Mouse (Mus musculus) left cerebral cortex, adult 2 months (tissue): ENCODE measurements around the gene Fdxr. TPM values are rescaled to one million over a fixed set of nuclear protein-coding genes. Genes with fewer than 3 reads are reported as not detected.

Source experiments
- DNase-seq, 2 experiments: peaks; one replicate each; pipeline ENCODE4 v3.0.0; 2021 to 2022; ENCODE audit warnings: low spot score in 2 of 2, mixed read lengths in 1 of 2; ENCODE audit errors: extremely low spot score in 1 of 2
- H3K27ac ChIP-seq: fragments of 200-600 bp; 2 replicates; pipeline ENCODE4 v1.8.1; 2022
- H3K4me3 ChIP-seq: fragments of 200-600 bp; 2 replicates; pipeline ENCODE4 v1.8.1; 2022
- CTCF ChIP-seq: fragments of 200-600 bp; IDR thresholded peaks from 2 replicates; pipeline ENCODE4 v1.8.1; 2022; ENCODE audit warnings: antibody characterized with exemption, mild to moderate bottlenecking, moderate library complexity
- intact Hi-C: fragments of 180-260 bp; cut with DNase I; formaldehyde crosslinking; loops from one replicate; pipeline ENCODE4 v1.15.1; 2025
- long read RNA-seq, 2 experiments: library from polyadenylated mRNA; stranded (forward); transcript quantifications; one replicate each; pipeline ENCODE4 v2.0.0; 2021; ENCODE audit warnings: borderline mapping rate in 2 of 2
- total RNA-seq, 2 experiments: library from RNA; stranded (reverse); gene quantifications; 2 replicates each; pipeline ENCODE4 v1.2.3; 2021

The Fdxr gene
- total RNA-seq: 10 to 100 TPM; 15.9 to 17.9 TPM
- long read RNA-seq, experiment 1, transcript Fdxr-201 (12 exons, 1,948 nt): major isoform, 7 of 16 reads
- long read RNA-seq, experiment 1, partial matches to known transcripts: 1 of 16 reads
- long read RNA-seq, experiment 1, other reads (novel, unspliced or antisense): 8 of 16 reads
- long read RNA-seq, experiment 2, partial matches to known transcripts: 0 of 7 reads
- long read RNA-seq, experiment 2, other reads (novel, unspliced or antisense): 4 of 7 reads

- no peak; the same call in 1 of the 2 replicates for TF ChIP-seq CTCF
- Histone ChIP-seq H3K27ac (peak within 1 kb of the TSS; percentile 93), H3K4me3 (peak within 1 kb of the TSS; percentile 75)
- DNase-seq: peak; percentile 93 to 97
- intact Hi-C loops: no loop called here
Measured at GRCm38 (mm10) chr11:115276780-115277603, at the start of gene Fdxr. TSS of gene Fdxr (minus strand) at chr11:115277050.

- no peak for DNase-seq
- H3K27ac ChIP-seq: no peak overlapping the region
- intact Hi-C loops: no loop called here
- no peak for TF ChIP-seq CTCF
- no peak overlapping the region for H3K4me3 ChIP-seq
Measured at GRCm38 (mm10) chr11:115323354-115323753, 46.5 kb upstream of the Fdxr start.

GRCm38 (mm10) chr11:115321906-115322693 is 45.2 kb upstream of the Fdxr start, which contains the start of gene Ush1g:
TSS of gene Ush1g (minus strand) at chr11:115322041.
- no peak within 1 kb of the TSS for H3K4me3 ChIP-seq
- TF ChIP-seq CTCF: peak; percentile 82
- peak in 1 of 2 experiments; percentile 59 for DNase-seq
- H3K27ac ChIP-seq: no peak within 1 kb of the TSS
- intact Hi-C loops: loop anchor here (1.0 kb wide), 1 partner anchor 32 kb away; no protein-coding TSS in a partner anchor

- Histone ChIP-seq H3K4me3 (no peak overlapping the region), H3K27ac (no peak overlapping the region)
- DNase-seq: no peak
- no peak for TF ChIP-seq CTCF
- intact Hi-C loops: no loop called here
Measured at GRCm38 (mm10) chr11:115319704-115320383, 43.0 kb upstream of the Fdxr start.

GRCm38 (mm10) chr11:115318245-115319027 is 41.6 kb upstream of the Fdxr start:
- H3K27ac ChIP-seq: no peak overlapping the region
- no peak overlapping the region for H3K4me3 ChIP-seq

GRCm38 (mm10) chr11:115317204-115317603 is 40.4 kb upstream of the Fdxr start:
- intact Hi-C loops: no loop called here
- no peak for TF ChIP-seq CTCF
- Histone ChIP-seq H3K4me3 (no peak overlapping the region), H3K27ac (no peak overlapping the region)
- DNase-seq: no peak

More at GRCm38 (mm10) chr11:115318245-115319027, 41.6 kb upstream of the Fdxr start:
- TF ChIP-seq CTCF: no peak
- no peak for DNase-seq
- intact Hi-C loops: no loop called here

GRCm38 (mm10) chr11:115314249-115314648 is 37.4 kb upstream of the Fdxr start:
- peak; percentile 10 for TF ChIP-seq CTCF
- Histone ChIP-seq H3K27ac (no peak overlapping the region), H3K4me3 (no peak overlapping the region)
- no peak for DNase-seq
- intact Hi-C loops: no loop called here

- DNase-seq: no peak
- H3K27ac ChIP-seq: no peak overlapping the region
- no peak overlapping the region for H3K4me3 ChIP-seq
- intact Hi-C loops: no loop called here
- TF ChIP-seq CTCF: no peak
Measured at GRCm38 (mm10) chr11:115308781-115309180, 31.9 kb upstream of the Fdxr start.

GRCm38 (mm10) chr11:115306863-115307262 is 30.0 kb upstream of the Fdxr start, which contains the start of gene Otop2:
TSS of gene Otop2 (plus strand) at chr11:115307163.
- no peak for DNase-seq
- intact Hi-C loops: no loop called here
- H3K4me3 ChIP-seq: no peak within 1 kb of the TSS
- no peak for TF ChIP-seq CTCF
- no peak within 1 kb of the TSS for H3K27ac ChIP-seq

- no peak overlapping the region for H3K4me3 ChIP-seq
- no peak for DNase-seq
- H3K27ac ChIP-seq: no peak overlapping the region
- intact Hi-C loops: no loop called here
- no peak for TF ChIP-seq CTCF
Measured at GRCm38 (mm10) chr11:115303167-115303566, 26.3 kb upstream of the Fdxr start.
